Mouse (Mus musculus) MN1 (cell line): ENCODE measurements around the gene Bag6.
A peak's percentile ranks its signal among the peaks of the same experiment; 100 is the strongest.

Experiments used
- DNase-seq: peaks from one replicate; pipeline ENCODE4 v3.0.0-alpha.2; 2016; ENCODE audit warnings: low spot score

Gene Bag6

DNA sequence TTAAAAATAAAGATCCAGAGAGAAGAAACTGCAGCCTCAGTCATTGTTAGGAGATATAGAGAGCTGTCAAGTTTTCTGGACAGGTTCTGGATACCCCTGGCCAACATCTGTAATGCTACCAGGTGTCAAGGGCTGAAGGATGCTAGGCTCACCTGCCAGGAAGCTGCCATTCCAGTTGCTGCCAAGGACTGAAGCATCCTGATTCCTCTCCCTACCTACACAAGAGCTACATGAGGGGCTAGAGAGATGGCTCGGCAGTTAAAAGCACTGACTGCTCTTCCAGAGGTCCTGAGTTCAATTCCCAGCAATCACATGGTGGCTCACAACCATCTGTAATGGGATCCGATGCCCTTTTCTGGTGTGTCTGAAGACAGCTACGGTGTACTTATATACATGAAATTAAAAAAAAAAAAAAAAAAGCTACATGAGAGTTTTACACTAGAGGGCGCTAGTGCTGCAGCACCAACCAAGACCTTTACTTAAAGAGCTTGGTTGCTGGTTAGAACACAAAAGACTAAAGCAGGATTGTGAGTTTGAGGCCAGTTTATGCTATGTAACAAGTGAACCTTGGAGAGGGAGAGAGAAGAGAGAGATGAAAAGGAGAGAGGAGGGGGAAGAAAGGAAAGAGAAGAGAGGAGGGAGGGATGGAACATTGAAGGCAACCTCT is 33.7 kb downstream of the Bag6 start:
- DNase-seq = peak; percentile 88

DNA sequence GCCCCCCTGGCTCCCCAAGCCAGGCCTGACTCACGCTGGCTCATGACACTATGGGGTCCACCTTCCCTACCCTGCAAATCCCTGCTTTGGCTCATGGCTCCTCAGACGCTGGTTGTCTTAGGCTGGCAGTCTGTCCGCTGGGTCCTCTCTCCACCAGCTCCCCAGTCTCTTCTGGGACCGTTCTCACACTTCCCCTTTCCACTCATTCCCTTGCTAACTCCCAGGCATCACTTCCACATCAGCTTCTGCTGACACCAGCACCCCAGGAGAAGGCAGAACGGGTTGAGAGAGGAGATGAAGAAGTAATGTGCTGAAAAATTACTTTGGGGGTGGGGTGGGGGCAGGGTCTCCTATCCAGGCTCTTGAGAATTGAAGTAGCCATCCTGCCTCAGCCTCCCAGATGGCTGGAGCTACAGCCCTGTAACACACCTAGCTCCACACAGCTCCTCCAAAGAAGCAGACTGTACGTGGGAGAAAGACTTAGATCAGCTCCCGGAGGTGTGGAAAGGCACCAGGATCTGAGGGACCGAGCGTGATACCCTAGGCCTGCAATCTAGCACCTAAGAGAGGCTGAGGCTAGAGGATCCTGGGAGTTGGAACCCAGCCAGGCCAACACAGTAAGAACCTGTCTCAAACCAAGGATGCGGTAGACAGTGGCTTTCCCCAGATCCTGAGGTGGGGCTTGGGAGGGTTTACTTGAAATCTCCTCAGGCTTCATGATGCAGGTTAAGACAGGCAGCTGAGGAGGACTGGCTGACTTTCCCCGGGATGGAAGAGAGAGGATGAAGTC is 37.7 kb downstream of the Bag6 start:
- DNase-seq = no peak

- no peak for DNase-seq
Observed at GRCm38 (mm10) chr17:35173329-35173728, 38.4 kb downstream of the Bag6 start.

DNA sequence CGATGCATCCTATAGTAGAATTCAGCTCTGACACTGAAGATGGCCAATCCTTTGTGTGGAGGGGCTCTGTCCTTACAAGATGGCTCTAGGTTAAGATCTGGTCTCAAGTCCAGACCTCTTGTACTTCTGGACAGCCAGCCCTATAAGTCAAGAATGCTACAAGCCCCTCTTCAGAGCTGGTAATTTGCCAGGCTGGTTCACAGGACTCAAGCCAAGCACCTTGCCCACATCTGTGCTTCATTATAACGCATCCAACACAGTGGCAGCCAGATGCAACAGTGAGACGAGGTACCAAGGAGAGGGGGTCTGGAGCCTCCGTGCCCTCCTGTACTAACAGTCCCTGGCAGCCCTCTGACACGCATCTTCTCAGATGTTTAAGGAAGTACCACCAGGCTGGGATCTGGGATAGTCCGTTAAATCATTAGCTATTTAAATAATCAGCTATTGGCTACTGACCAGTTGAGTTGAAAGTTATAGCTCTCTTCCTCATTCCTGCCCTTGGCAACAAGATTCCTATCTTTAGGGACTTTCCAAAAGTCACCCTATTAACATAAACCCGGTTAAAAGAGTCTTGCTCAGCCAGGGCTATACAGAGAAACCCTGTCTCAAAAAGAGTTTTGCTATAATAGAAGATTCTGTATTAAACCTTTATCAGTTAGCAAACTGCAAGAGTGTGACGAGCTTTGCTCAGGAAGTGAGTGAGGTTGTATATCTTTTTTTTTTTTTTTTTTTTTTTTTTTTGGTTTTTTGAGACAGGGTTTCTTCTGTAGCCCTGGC is 39.4 kb downstream of the Bag6 start:
- DNase-seq = no peak

DNA sequence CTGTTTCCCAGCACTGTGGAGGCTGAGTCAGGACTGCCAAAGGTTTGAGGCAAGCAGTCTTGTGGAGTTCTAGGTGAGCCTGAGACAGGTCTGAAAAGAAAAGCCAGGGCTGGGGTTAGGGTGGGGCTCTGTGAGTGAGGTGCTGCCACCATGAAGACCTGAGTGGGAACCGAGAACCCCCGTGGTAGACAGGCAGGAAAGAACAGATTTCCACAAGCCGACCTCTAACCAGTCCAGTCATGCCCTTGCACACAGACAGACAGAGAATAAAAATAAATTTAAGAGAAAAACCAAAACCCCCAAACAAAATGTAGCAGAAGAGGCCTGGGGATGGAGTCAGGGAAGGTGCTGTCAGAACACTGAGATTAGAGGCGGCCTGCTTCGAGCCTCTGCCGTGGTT is 40.4 kb downstream of the Bag6 start:
- DNase-seq = no peak

- no peak for DNase-seq
Observed at GRCm38 (mm10) chr17:35175968-35176367, 41.0 kb downstream of the Bag6 start, which contains the start of gene Aif1. Gene Aif1, minus strand, starts transcription at chr17:35176068.

DNA sequence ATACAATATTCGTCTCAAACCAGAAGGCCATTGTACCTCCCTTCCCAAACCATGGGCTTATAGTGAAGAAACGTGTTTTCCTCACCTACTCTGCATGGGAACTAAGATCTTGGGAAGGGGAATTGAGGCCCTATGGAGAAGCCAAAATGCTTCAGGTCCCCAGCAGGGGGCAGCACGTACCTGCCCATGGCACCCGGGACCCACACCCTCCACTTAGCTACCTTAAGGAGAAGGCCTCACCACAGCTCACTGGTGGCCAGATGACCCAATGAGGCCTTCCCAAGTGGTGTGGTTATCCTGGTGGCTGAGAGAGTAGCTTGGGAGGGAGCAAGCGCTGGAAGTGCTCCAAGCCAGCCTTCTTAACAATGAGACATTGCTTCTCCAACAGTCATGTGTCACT is 43.5 kb downstream of the Bag6 start:
- peak; percentile 81 for DNase-seq

DNA sequence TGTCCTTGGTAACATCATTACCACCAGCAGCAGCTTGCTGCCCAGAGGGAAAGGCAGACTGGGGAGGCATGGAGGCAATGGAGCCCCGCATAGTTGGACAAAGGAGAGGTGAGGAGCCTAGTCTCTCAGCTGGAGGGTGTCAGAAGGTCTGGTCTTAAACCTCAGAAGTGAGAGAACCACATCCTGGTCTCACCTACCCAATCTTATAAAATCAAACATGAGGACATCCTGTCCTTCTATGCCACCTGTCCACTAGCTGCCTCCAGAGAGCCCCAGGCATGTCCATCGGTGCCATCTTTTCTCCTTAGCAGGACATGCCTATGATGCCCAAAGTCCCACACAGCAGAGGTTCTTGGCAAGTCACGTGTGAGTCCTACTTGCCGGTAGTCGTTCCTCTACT is 45.1 kb downstream of the Bag6 start:
- no peak for DNase-seq

DNA sequence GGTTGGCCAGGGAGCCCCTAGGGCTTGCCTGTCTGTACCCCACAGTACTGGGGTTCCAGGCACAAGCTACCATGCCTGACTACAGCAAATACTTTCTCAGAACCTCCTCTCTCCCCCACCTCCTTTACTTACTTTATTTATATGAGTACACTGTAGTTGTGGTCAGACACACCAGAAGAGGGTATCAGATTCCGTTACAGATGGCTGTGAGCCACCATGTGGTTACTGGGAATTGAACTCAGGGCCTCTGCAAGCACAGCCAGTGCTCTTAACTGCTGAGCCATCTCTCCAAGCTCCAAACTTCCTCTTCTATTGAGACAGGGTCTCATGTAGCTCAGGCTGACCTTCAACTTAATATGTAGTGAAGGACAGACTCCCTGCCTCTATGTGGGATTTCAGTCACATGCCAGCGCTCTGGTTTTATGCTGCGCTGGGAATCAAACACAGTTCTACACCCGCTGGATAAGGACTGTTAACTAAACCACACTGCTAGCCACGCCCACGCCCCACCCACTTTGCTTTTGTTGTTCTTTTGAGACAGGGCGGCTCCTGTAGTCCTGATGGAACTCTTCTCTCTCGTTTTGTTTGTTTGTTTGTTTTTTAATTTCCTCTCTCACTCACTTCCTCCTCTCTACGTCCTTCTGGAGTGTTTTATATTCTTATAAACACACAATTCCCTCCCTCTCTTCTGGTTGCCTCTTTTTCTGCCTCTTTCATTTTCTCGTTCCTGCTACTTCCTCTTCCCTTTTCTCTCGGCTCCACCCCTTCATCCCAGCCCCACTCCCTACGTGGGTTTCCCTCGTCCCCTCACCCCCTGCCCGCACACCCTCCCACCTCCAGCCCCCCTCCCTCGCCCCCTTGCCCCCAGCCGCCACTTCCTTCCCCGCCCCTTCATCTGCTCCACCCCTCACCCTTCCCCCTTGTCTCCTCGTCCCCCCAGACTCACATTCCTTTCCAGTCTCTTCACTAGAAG is 50.9 kb downstream of the Bag6 start:
- DNase-seq = peak; percentile 68

DNA sequence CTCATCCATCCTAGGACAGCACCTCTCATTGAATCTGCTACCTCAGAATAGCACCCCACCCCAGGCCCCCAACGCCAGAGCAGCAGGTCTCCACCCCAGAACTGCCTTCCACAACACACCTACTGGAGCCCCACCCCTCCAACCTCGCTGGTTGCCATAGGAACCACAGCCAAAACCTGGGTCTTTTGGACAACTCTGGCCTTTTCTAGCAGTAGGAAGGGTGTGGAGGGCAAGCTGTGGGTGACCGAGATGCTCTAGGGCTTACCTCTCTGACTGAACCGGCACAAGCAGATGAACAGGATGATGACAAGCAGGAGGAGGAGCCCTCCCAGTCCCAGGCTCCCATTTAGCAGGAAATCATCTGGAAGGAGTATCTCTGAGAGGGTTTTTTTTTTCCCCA is 51.7 kb downstream of the Bag6 start:
- DNase-seq = peak; percentile 59

- no peak for DNase-seq
Observed at GRCm38 (mm10) chr17:35187345-35187744, 52.4 kb downstream of the Bag6 start.

DNA sequence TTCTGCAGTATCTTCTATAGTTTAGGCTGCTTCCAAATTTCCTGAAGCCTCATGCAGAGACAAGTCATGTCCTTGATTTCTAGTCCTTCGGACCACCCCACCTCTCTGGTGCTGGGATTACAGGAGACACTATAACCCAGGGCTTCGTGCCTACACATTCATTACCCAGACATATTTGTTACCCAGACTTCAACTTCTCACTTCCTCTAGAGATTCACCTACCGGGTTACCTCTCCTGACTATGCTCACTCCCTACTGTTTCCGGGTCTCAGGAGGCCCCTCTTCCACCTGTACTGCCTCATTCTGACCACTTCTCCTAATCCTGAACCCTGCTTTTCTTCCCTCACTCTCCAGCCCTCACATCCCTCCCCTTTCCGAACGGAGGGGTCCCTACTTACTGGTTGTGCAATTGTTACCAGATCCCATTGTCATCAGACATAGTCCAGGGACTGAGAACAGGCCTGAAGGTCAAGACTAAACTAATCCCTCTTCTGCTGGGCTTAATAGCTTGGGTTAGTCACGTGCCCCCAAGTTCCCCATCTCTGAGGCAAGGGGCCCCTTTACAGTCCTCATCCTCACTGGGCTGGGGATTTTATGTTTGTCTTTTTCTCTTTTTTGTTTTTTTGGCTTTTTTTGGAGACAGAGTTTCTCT is 53.1 kb downstream of the Bag6 start, which contains the start of gene Lst1:
TSS of gene Lst1 (minus strand) at position 481 of the 652 bp plus-strand sequence.
- DNase-seq = no peak

DNA sequence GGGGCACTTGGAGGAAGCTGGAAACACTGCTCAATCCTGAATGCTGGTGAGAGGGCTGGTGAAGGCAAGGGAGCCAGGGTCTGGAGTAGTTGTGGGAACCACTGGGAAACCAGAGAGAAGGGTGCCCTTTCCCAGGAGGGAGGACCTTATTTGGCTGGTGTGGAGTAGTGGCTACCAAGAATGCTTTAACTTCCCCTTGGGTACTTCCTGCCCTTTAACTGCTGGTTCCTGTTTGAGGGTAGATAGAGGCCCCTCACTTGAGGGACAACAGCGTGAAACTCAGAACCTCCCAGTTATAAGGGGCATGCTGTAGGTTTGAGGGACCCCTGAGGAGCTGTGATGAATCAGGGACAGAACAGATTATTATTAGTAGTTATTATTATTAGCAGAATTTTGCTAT is 54.2 kb downstream of the Bag6 start:
- DNase-seq = no peak

DNA sequence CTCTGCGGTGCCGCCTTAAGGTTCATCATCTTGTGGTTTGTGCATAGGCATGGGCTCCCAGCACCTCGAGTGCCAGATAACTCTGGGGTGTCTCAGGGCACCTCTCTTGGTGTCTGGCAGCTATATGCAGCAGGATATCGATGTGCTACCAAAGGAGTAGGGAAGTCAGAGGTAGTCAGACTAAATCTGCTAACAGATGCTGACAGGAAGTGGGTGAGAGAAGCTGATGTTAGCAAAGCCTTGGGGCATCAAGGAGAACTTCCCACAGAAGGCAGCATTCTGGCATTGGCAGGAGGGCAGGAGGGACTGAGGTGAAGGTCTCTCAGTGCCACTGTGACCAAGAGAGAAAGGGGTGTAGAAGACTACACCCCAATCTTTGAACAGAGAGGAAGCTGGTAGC is 55.1 kb downstream of the Bag6 start:
- no peak for DNase-seq

GRCm38 (mm10) chr17:35191723-35192122 is 56.7 kb downstream of the Bag6 start:
- no peak for DNase-seq

DNA sequence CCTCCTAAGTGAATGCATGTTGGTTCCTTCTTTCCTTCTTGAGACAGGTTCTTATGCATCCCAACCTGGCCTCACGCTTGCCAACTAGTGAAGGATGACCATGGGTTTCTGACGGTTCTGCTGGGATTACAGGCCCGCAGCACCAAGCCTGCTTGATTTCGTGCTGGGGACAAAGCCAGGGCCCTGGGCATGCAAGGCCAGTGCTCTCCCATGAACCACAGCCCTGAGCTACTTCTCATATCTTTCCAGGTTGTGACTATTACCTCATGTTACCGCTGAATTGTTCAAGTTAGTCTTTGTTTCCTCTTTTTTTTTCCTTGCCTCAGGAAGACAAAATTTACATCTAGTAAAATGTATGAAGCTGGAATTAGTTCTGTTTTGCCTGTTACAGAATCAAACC is 57.9 kb downstream of the Bag6 start:
- DNase-seq = no peak

GRCm38 (mm10) chr17:35193881-35194843 is 59.2 kb downstream of the Bag6 start, which contains the start of gene Ltb:
Gene Ltb, plus strand, starts transcription at chr17:35194439.
- DNase-seq = peak; percentile 40

- no peak for DNase-seq
Observed at GRCm38 (mm10) chr17:35194844-35195630, 60.1 kb downstream of the Bag6 start.
